Mouse (Mus musculus) midbrain, embryonic 12.5 days (tissue): ENCODE data around the gene Prkn. TPM values are rescaled to one million over a fixed set of nuclear protein-coding genes. Genes with fewer than 3 reads are reported as not detected.

Experiments
- ATAC-seq: fragments of 200-750 bp; cut with Nextera tagmentation; 2 replicates; pipeline ENCODE4 v1.8.0; 2017; ENCODE audit warnings: low read depth, moderate TSS enrichment, moderate library complexity; ENCODE audit not compliant: low FRiP score
- H3K27ac ChIP-seq: fragments of 300-500 bp; sonication (generic); replicated peaks from 2 replicates; pipeline ENCODE4 v1.5.1; 2016; ENCODE audit warnings: mild to moderate bottlenecking
- H3K27me3 ChIP-seq: fragments of 300-500 bp; sonication (generic); 2 replicates; pipeline ENCODE4 v1.6.1; 2016; ENCODE audit warnings: mild to moderate bottlenecking
- H3K36me3 ChIP-seq: fragments of 300-500 bp; sonication (generic); 2 replicates; pipeline ENCODE4 v1.6.1; 2016
- H3K4me1 ChIP-seq: fragments of 300-500 bp; sonication (generic); 2 replicates; pipeline ENCODE4 v1.6.1; 2016
- H3K4me2 ChIP-seq: fragments of 300-500 bp; sonication (generic); replicated peaks from 2 replicates; pipeline ENCODE4 v1.6.1; 2016; ENCODE audit warnings: mild to moderate bottlenecking, moderate library complexity
- H3K4me3 ChIP-seq: fragments of 300-500 bp; sonication (generic); 2 replicates; pipeline ENCODE4 v1.5.1; 2016; ENCODE audit warnings: mild to moderate bottlenecking
- H3K9ac ChIP-seq: fragments of 300-500 bp; sonication (generic); replicated peaks from 2 replicates; pipeline ENCODE4 v1.6.1; 2016; ENCODE audit warnings: mild to moderate bottlenecking, moderate library complexity
- H3K9me3 ChIP-seq: fragments of 300-500 bp; sonication (generic); 2 replicates; pipeline ENCODE4 v1.6.1; 2016; ENCODE audit warnings: mild to moderate bottlenecking
- WGBS: fragments of 180-500 bp; shearing (Covaris S2); methylation state at CpG from one replicate; pipeline ENCODE4 v1.1.7; 2016; 5-methylcytosine and 5-hydroxymethylcytosine counted together
- polyA plus RNA-seq: library from polyadenylated mRNA; unstranded; fragments of >200 nt; fragmentation: Nextera tagmentation; extraction: Ambion mirVana; gene quantifications from 2 replicates; pipeline ENCODE4 v1.2.1, GENCODE M21; 2016

Prkn gene
- polyA plus RNA-seq, 1 experiment from 2014 or later = 2.1 TPM

DNA sequence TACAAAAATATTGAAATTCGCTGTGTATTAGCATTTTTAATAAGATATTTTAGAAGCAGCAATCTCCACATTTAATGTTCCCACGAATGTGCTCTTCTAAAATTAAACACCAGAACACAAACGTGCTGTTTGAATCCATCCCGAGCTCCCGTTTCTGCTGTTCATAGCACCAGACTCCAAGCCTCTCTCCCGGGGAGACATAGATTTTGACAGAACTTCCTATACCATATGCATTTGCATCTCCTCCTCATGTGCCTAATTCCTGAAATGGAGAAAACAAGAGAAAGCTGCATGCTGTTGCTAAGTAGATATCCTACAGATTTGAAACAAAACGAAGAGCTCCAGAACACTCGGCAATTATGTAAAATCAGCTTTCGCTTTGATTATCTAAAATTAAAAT, 733.5 kb downstream of the Prkn start:
- H3K4me3 ChIP-seq = no peak overlapping the region
- no peak overlapping the region for H3K9ac ChIP-seq
- H3K36me3 ChIP-seq = no peaks in the 10 kb centered on the region
- H3K9me3 ChIP-seq = no peaks in the 10 kb centered on the region
- H3K27me3 ChIP-seq = no peaks in the 10 kb centered on the region
- H3K4me1 ChIP-seq = no peaks in the 10 kb centered on the region
- no peak overlapping the region for H3K27ac ChIP-seq
- no peak overlapping the region for H3K4me2 ChIP-seq
- ATAC-seq = no peak
- 92% methylated on average over 9 of the region's 9 CpGs for WGBS

DNA sequence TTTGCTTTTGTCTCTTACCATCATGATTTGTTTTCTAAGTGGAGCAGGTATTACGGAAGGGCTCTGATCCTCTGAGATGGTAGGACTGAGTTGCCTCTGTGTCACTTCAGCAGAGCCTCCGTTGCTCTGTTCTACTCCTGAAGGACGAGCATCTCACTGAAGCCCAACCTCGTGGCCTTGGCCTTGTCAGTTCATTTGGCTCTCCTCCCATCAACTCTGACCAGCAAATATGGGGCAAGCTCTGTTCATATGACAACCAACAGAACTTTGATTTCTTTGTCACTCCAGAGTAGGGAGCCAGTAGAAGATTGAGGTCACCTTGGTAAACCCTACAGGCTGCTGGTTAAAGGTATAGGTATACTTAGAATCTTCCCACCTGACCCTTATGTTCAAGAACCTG, 745.3 kb downstream of the Prkn start:
- Histone ChIP-seq H3K4me3 (no peak overlapping the region), H3K36me3 (no peaks in the 10 kb centered on the region), H3K27ac (no peak overlapping the region), H3K4me1 (no peaks in the 10 kb centered on the region), H3K4me2 (no peak overlapping the region), H3K9me3 (no peaks in the 10 kb centered on the region), H3K9ac (no peak overlapping the region), H3K27me3 (no peaks in the 10 kb centered on the region)
- WGBS = 94% methylated on average over 4 of the region's 4 CpGs
- no peak for ATAC-seq

DNA sequence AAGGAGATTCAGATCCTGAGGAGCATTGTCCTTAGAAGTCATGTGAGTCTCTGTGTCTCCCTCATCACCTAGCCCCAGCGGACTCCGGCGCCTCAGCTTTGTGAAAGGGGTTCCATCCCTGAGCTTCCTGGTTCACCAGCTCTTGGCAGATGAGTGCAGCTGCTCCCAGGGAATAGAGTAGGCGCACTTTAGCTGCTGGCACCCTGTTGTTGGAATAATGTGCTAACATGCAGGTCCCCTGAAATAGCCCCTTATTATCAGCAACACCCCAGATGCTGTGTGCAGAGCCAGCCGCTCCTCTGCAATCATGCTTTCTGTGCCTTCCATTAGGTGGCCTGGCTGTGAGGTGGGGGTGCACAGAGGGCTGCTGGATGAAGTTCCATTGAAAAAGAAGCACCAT, 767.7 kb downstream of the Prkn start:
- Histone ChIP-seq H3K4me1 (peaks cover 2% of the 10 kb centered on the region; the same call in 1 of the 2 replicates), H3K9ac (no peak overlapping the region), H3K36me3 (no peaks in the 10 kb centered on the region), H3K9me3 (no peaks in the 10 kb centered on the region), H3K4me2 (no peak overlapping the region), H3K27me3 (peaks cover 3% of the 10 kb centered on the region), H3K27ac (no peak overlapping the region), H3K4me3 (no peak overlapping the region)
- WGBS = 89% methylated on average over 5 of the region's 5 CpGs
- no peak for ATAC-seq

DNA sequence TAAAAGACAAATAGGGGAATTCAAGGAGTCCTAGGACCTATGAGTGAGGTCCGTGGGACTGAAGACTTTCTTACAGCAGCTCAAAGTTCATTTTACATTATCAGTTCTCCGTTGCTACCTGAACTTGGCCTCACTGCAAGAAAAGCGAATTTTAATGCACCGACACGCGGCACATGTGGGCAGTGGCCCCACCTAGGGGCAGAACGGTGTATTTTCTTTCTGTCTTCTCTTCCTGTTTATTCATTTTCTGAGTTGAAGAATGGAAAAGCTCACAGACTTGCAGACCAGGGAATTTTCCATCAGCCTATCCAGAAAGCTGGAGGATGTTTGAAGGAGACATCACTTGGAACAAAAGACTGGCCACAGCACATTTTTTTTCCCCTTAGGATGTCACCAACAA, 771.3 kb downstream of the Prkn start:
- H3K4me2 ChIP-seq = no peak overlapping the region
- no peaks in the 10 kb centered on the region for H3K9me3 ChIP-seq
- 16% methylated on average over 7 of the region's 7 CpGs for whole genome bisulfite sequencing
- H3K4me3 ChIP-seq = no peak overlapping the region
- no peaks in the 10 kb centered on the region for H3K36me3 ChIP-seq
- H3K4me1 ChIP-seq = peaks cover 2% of the 10 kb centered on the region
- no peak for ATAC-seq
- H3K27ac ChIP-seq = no peak overlapping the region
- H3K9ac ChIP-seq = no peak overlapping the region
- H3K27me3 ChIP-seq = peaks cover 3% of the 10 kb centered on the region

DNA sequence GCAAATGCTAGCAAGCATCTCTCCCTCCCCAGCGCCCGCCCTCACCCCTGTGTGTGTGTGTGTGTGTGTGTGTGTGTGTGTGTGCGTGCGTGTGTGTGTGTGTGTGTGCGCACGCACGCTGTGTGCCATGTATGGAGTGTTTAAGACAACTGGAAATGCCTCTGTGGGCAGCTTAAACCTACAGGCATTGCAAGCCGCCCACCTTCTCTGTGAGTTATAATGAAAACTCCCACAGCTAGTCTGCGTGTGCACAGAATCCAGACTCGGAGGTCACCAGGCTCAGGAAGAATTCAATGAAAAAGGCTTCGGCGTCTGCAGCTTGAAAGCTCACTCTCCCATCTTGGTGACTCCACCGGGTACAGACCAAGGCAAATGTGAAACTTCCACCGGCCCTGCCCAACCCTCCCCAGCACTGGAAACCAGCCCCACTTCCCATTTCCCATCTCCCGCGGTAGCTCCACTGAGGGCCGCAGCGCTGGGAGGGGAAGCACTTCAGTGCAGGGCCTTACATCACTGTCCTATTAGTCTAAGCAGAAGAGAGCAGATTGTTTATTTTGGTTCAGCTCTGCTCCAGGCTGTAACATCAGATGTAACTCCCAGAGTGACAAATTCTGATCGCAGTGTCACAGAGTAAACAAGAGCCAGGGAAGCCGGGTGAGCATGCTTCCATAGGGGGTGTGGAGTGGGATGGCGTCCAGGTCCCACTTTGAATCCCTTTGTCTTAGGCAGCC, 772.8 kb downstream of the Prkn start:
- no peaks in the 10 kb centered on the region for H3K9me3 ChIP-seq
- WGBS = 71% methylated on average over 20 of the region's 21 CpGs

DNA sequence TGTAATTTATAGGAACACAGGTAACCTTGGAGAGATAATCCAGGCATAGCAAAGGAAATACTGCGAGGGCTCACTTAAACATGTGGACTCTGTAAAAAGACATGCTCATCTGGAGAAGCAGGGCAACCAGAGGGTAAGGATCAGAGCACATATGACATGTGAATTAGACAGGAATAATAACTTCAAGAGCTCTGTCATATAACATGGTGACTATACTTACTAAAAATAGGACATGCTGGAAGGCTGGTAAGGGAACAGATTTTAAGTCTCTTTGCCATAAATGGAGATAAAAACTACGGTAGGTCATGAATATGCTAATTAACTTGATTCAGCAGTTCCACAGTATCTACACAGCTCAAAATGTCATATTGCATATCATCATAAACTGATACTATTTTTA, 777.4 kb downstream of the Prkn start:
- H3K36me3 ChIP-seq = no peaks in the 10 kb centered on the region
- no peak for ATAC-seq
- no peak overlapping the region for H3K4me2 ChIP-seq
- H3K27me3 ChIP-seq = no peaks in the 10 kb centered on the region; the same call in 1 of the 2 replicates
- H3K4me3 ChIP-seq = no peak overlapping the region
- H3K27ac ChIP-seq = no peak overlapping the region
- H3K4me1 ChIP-seq = peaks cover 6% of the 10 kb centered on the region; the same call in 1 of the 2 replicates
- 90% methylated on average over 2 of the region's 2 CpGs for WGBS
- H3K9ac ChIP-seq = no peak overlapping the region
- H3K9me3 ChIP-seq = no peaks in the 10 kb centered on the region

More for the DNA sequence above, 772.8 kb downstream of the Prkn start:
- H3K9ac ChIP-seq = no peak overlapping the region
- H3K4me1 ChIP-seq = peaks cover 6% of the 10 kb centered on the region
- no peak overlapping the region for H3K4me3 ChIP-seq
- no peaks in the 10 kb centered on the region for H3K36me3 ChIP-seq
- no peak overlapping the region for H3K4me2 ChIP-seq
- H3K27ac ChIP-seq = no peak overlapping the region
- no peak for ATAC-seq
- peaks cover 3% of the 10 kb centered on the region for H3K27me3 ChIP-seq

DNA sequence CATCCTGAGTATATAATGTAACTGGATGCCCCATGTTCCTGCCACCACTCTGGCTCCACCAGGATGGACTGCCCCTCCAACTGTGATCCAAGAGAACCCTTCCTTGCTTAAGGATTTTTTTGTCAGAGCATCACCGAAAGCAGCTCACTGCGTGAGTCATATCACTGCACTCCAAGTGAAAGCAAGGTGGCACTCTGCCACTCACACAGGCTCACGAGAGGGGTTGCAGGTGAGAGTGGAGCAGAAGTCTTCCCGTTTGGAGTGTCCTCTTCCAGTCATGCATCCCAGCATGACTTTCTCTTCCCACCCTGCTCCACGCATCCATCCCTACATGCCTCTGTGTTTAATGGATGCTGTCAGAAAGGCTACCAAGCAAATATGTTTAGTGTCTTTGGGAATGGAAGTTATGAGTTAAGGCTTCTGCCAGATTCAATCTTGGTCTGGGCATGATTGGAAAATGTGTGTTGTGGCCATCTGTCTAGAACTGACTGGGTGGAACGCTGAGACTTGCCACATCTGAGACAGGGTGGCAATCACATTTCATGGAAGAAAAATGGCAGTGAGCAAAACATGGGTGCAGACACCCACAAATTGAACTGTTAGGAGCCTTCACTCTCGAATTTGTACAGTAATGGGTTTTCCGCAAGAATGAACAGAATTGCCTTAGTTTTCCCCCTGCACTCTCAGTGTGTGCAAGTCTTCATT, 778.9 kb downstream of the Prkn start:
- ATAC-seq = no peak

DNA sequence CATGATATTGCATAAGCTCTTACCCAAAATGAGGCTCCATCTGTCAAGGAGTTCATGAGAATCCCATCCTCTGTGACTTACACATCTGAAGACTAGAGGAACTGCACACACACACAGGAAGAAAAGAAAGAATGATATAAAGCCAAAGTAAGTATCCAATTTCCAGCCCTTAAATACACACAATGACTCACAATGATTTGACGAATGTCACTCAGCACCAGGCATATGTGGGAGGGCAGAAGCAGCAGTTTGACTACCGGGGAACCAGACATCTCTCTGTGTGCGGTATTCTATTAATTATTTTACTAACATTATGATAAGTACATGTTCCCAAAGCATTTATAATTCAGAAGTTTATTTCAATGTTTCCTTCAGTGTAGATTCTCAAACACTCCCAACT, 780.6 kb downstream of the Prkn start:
- ATAC-seq = no peak
- 86% methylated on average over 3 of the region's 3 CpGs for WGBS
- Histone ChIP-seq H3K36me3 (no peaks in the 10 kb centered on the region), H3K4me3 (no peak overlapping the region), H3K9me3 (no peaks in the 10 kb centered on the region), H3K4me2 (no peak overlapping the region), H3K9ac (no peak overlapping the region), H3K27ac (no peak overlapping the region), H3K4me1 (0 out of 2 replicates have a peak, but pooled peaks cover 5% of the 10 kb centered on the region), H3K27me3 (no peaks in the 10 kb centered on the region)

More for the DNA sequence above, 778.9 kb downstream of the Prkn start:
- Histone ChIP-seq H3K27ac (no peak overlapping the region), H3K9me3 (no peaks in the 10 kb centered on the region), H3K4me2 (no peak overlapping the region), H3K4me1 (0 out of 2 replicates have a peak, but pooled peaks cover 5% of the 10 kb centered on the region), H3K36me3 (no peaks in the 10 kb centered on the region), H3K9ac (no peak overlapping the region), H3K27me3 (no peaks in the 10 kb centered on the region), H3K4me3 (no peak overlapping the region)
- WGBS = 88% methylated on average over 8 of the region's 8 CpGs

DNA sequence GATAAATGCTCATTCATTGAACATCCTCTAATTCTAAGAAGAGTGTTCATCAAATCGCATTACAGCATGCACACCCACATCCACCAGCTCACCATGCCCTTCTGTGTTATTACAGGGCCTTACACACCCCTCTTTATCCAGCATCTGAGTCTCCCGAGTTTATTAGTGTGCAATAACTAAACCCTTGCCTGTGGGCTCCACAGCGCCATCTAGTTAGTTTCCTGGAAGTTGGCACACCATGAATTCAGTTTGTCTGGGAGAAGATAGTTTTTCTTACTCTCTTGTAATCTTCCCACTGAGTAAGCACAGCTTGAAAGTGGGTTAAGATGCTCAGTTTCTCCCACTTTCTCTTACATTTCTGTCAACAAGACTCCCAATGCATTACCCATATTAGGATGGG, 781.3 kb downstream of the Prkn start:
- no peak overlapping the region for H3K4me2 ChIP-seq
- H3K27me3 ChIP-seq = no peaks in the 10 kb centered on the region
- no peak overlapping the region for H3K4me3 ChIP-seq
- 66% methylated on average over 3 of the region's 3 CpGs for WGBS
- H3K36me3 ChIP-seq = no peaks in the 10 kb centered on the region
- no peak overlapping the region for H3K9ac ChIP-seq
- 0 out of 2 replicates have a peak, but pooled peaks cover 5% of the 10 kb centered on the region for H3K4me1 ChIP-seq
- ATAC-seq = no peak
- no peaks in the 10 kb centered on the region for H3K9me3 ChIP-seq
- no peak overlapping the region for H3K27ac ChIP-seq

DNA sequence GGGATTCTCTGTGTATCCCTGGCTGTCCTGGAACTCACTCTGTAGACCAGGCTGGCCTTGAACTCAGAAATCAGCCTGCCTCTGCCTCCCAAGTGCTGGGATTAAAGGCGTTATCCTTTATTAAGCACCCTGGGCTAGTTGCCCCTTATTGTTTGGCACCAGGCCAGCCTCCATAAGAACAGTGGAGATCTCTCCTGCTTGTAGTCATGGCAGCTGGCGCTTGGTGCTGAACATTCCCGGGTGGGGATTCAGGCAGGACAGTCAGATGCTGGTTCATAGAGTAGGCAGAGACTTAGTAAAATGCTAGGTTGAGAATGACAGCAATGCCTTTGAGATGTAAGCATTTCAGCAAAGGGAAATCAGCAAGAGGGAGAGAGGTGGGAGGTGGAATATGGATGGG, 786.1 kb downstream of the Prkn start:
- no peak overlapping the region for H3K9ac ChIP-seq
- no peaks in the 10 kb centered on the region for H3K9me3 ChIP-seq
- H3K4me2 ChIP-seq = no peak overlapping the region
- no peak overlapping the region for H3K4me3 ChIP-seq
- ATAC-seq = no peak
- 83% methylated on average over 3 of the region's 3 CpGs for WGBS
- no peaks in the 10 kb centered on the region for H3K4me1 ChIP-seq
- no peaks in the 10 kb centered on the region for H3K36me3 ChIP-seq
- H3K27ac ChIP-seq = no peak overlapping the region
- no peaks in the 10 kb centered on the region for H3K27me3 ChIP-seq

DNA sequence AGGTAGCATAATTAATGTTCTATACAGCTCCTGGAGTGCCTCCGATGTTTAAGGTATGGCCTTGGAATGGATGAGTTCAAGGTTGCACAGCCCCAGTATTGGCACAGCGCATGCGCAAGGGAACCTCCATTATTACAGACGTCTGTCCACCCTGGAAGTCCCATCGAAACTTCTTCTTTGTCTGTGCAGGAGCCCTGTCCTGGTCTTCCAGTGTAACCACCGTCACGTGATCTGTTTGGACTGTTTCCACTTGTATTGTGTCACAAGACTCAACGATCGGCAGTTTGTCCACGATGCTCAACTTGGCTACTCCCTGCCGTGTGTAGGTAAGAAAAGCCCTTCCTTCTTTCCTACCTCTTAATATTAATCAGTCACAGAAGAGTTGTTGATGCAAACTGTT, 794.9 kb downstream of the Prkn start:
- H3K27me3 ChIP-seq = no peaks in the 10 kb centered on the region
- H3K4me3 ChIP-seq = no peak overlapping the region
- ATAC-seq = no peak
- no peak overlapping the region for H3K4me2 ChIP-seq
- H3K9me3 ChIP-seq = no peaks in the 10 kb centered on the region
- 94% methylated on average over 11 of the region's 11 CpGs for WGBS
- no peaks in the 10 kb centered on the region for H3K36me3 ChIP-seq
- no peak overlapping the region for H3K9ac ChIP-seq
- H3K27ac ChIP-seq = no peak overlapping the region
- 0 out of 2 replicates have a peak, but pooled peaks cover 3% of the 10 kb centered on the region for H3K4me1 ChIP-seq

DNA sequence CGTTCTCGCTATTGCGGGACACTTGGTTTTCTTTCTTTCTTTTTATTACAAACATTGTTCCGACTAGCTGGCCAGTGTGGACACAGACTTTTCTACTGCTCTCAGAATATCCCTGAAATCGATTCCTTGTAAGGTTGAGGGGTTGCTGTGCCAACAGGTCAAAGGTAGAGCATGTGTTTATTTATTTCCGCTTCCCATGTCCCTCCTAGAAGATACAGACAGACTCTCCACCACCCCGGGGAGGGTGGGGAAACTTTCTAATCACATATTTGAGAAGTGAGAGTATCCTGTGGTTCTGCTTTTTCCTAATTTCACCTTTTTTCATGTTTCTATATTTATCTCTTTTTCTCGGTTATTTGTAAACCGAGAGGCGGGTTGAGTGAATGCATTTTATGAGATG, 797.5 kb downstream of the Prkn start:
- H3K27me3 ChIP-seq = no peaks in the 10 kb centered on the region
- 84% methylated on average over 10 of the region's 10 CpGs for WGBS
- no peak overlapping the region for H3K9ac ChIP-seq
- H3K4me1 ChIP-seq = 0 out of 2 replicates have a peak, but pooled peaks cover 3% of the 10 kb centered on the region
- H3K36me3 ChIP-seq = no peaks in the 10 kb centered on the region
- ATAC-seq = no peak
- H3K27ac ChIP-seq = no peak overlapping the region
- H3K4me3 ChIP-seq = no peak overlapping the region
- no peak overlapping the region for H3K4me2 ChIP-seq
- no peaks in the 10 kb centered on the region for H3K9me3 ChIP-seq
